Mouse (Mus musculus): ENCODE data around the gene Prepl.

GRCm38 (mm10) chr17:85085335-85085734 lies 4.7 kb downstream of the Prepl start:
- TF ChIP-seq CTCF (IDR thresholded peaks at IDR 0.05; ENCODE audit: low read depth) (no peak), EP300 (optimal IDR thresholded peaks at IDR 0.05) (no peak)

All from stomach, postnatal 0 days (tissue).